Mouse (Mus musculus) hindbrain, embryonic 11.5 days (tissue): ENCODE measurements at regions not wholly inside any gene's neighbourhood (a gene's known extent, or its start where the extent isn't known, plus 50 kb on each side); places are given as distances from the start of the nearest gene placed in this dataset.
"Not testable (repeated sequence)": the region's sequence is repeated elsewhere in the genome, so short reads cannot be mapped to it uniquely, and the experiment has no call there.

Experiments used
- ATAC-seq: fragments of 200-750 bp; cut with Nextera tagmentation; 2 replicates; pipeline ENCODE4 v1.8.0; 2017; ENCODE audit warnings: mild to moderate bottlenecking, moderate TSS enrichment, moderate library complexity; ENCODE audit not compliant: low FRiP score
- DNase-seq: peaks from one replicate; pipeline ENCODE4 v3.0.0-alpha.2; 2015; ENCODE audit warnings: low spot score
- H3K27ac ChIP-seq: fragments of 300-500 bp; sonication (generic); 2 replicates; pipeline ENCODE4 v1.5.1; 2014; ENCODE audit warnings: mild to moderate bottlenecking, low read depth, low read length
- H3K27me3 ChIP-seq: fragments of 300-500 bp; sonication (generic); 2 replicates; pipeline ENCODE4 v1.6.1; 2014; ENCODE audit warnings: mild to moderate bottlenecking, low read length, moderate library complexity, mixed read lengths; ENCODE audit not compliant: control insufficient read depth, insufficient read depth
- H3K36me3 ChIP-seq: fragments of 300-500 bp; sonication (generic); 2 replicates; pipeline ENCODE4 v1.6.1; 2014; ENCODE audit warnings: mild to moderate bottlenecking, low read length, moderate library complexity, mixed read lengths; ENCODE audit not compliant: control insufficient read depth, insufficient read depth
- H3K4me1 ChIP-seq: fragments of 300-500 bp; sonication (generic); replicated peaks from 2 replicates; pipeline ENCODE4 v1.6.1; 2014; ENCODE audit warnings: low read length, mixed read lengths; ENCODE audit not compliant: control insufficient read depth, insufficient read depth
- H3K4me2 ChIP-seq: fragments of 300-500 bp; sonication (generic); replicated peaks from 2 replicates; pipeline ENCODE4 v1.6.1; 2014; ENCODE audit warnings: mild to moderate bottlenecking, low read depth, low read length
- H3K4me3 ChIP-seq: fragments of 300-500 bp; sonication (generic); 2 replicates; pipeline ENCODE4 v1.5.1; 2014; ENCODE audit warnings: low read depth, low read length
- H3K9ac ChIP-seq: fragments of 300-500 bp; sonication (generic); 2 replicates; pipeline ENCODE4 v1.6.1; 2014; ENCODE audit warnings: low read depth, low read length
- H3K9me3 ChIP-seq: fragments of 300-500 bp; sonication (generic); 2 replicates; pipeline ENCODE4 v1.6.1; 2016; ENCODE audit warnings: low read length; ENCODE audit not compliant: control insufficient read depth
- WGBS: fragments of 180-500 bp; shearing (Covaris S2); extraction: QIAGEN DNeasy Blood & Tissue Kit; methylation state at CpG from one replicate; pipeline ENCODE4 v1.1.7; 2014; 5-methylcytosine and 5-hydroxymethylcytosine counted together

DNA sequence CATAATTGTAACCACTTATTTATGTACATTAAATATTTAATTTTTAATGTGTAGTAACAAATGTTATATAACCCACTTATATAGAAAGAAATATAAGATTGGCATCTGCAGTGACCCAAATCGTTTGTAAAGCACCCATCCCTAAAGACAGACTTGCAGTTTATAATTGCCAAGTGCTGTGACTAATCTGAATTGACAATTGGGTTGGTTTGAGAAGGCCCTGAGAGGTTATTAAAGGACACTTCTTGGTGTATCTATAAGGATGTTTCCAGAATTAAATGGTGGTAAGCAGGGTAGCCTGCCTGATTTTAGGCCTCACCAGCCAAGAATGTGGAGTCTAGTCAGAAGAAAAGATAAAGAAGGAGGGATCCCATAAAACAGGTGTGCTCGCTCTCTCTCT lies 133.3 kb upstream of the Slc13a1 start:
- no peak overlapping the region for H3K27ac ChIP-seq
- no peaks in the 10 kb centered on the region for H3K4me1 ChIP-seq
- H3K27me3 ChIP-seq: no peaks in the 10 kb centered on the region
- H3K36me3 ChIP-seq: no peaks in the 10 kb centered on the region
- H3K4me3 ChIP-seq: no peak overlapping the region
- ATAC-seq (no peak), DNase-seq (no peak)
- H3K4me2 ChIP-seq: no peak overlapping the region
- no peak overlapping the region for H3K9ac ChIP-seq
- H3K9me3 ChIP-seq: no peaks in the 10 kb centered on the region
- WGBS: 77% methylated on average over 2 of the region's 2 CpGs

GRCm38 (mm10) chr6:24298562-24299212 lies 130.8 kb upstream of the Slc13a1 start:
- H3K4me1 ChIP-seq: no peaks in the 10 kb centered on the region
- H3K9ac ChIP-seq: no peak overlapping the region
- H3K36me3 ChIP-seq: no peaks in the 10 kb centered on the region
- no peaks in the 10 kb centered on the region for H3K9me3 ChIP-seq
- DNase-seq: no peak
- no peak overlapping the region for H3K4me2 ChIP-seq
- H3K27ac ChIP-seq: no peak overlapping the region
- no peaks in the 10 kb centered on the region for H3K27me3 ChIP-seq
- H3K4me3 ChIP-seq: no peak overlapping the region
- 94% methylated on average over 5 of the region's 5 CpGs for WGBS
- no peak for ATAC-seq

- H3K9me3 ChIP-seq, H3K27me3 ChIP-seq, H3K9ac ChIP-seq, ATAC-seq, H3K4me2 ChIP-seq, DNase-seq, H3K36me3 ChIP-seq, H3K4me1 ChIP-seq, H3K27ac ChIP-seq, H3K4me3 ChIP-seq: not testable (repeated sequence)
- 81% methylated on average over 2 of the region's 2 CpGs for WGBS
These were observed 120.9 kb upstream of the Slc13a1 start for GRCm38 (mm10) chr6:24288757-24289156.

DNA sequence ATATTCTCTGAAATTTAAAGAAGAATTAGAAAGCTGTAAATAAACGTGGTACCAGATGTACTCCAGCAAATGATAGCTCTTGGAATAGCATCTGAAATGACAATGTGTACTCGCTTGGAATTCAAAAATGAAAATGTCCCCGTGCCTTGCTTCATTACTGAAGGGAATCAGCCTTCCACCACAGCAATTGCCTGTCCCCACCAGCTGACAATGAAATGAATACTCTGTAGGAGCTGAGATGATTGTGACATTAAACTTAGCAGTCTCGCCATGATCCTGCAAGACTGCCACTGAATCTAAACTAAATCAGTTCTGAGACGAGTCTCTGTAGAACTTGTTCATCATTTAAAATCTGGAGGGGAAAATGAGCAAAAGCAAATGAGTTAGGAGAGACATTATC lies 104.9 kb upstream of the Slc13a1 start:
- Histone ChIP-seq H3K9me3 (no peaks in the 10 kb centered on the region), H3K36me3 (no peaks in the 10 kb centered on the region), H3K9ac (no peak overlapping the region), H3K27ac (no peak overlapping the region), H3K4me3 (no peak overlapping the region), H3K4me2 (no peak overlapping the region), H3K27me3 (no peaks in the 10 kb centered on the region), H3K4me1 (no peaks in the 10 kb centered on the region)
- ATAC-seq (no peak), DNase-seq (no peak)
- 84% methylated on average over 5 of the region's 5 CpGs for WGBS

- H3K36me3 ChIP-seq: no peaks in the 10 kb centered on the region
- no peaks in the 10 kb centered on the region for H3K9me3 ChIP-seq
- H3K27me3 ChIP-seq: no peaks in the 10 kb centered on the region
- ATAC-seq (no peak), DNase-seq (no peak)
- H3K4me2 ChIP-seq: no peak overlapping the region
- no peak overlapping the region for H3K4me3 ChIP-seq
- no peaks in the 10 kb centered on the region for H3K4me1 ChIP-seq
- 92% methylated on average over 3 of the region's 3 CpGs for WGBS
- H3K9ac ChIP-seq: no peak overlapping the region
- no peak overlapping the region for H3K27ac ChIP-seq
These were observed 101.7 kb upstream of the Slc13a1 start for GRCm38 (mm10) chr6:24269633-24270032.

GRCm38 (mm10) chr6:24263796-24264195 lies 95.9 kb upstream of the Slc13a1 start:
- no peak for ATAC-seq

DNA sequence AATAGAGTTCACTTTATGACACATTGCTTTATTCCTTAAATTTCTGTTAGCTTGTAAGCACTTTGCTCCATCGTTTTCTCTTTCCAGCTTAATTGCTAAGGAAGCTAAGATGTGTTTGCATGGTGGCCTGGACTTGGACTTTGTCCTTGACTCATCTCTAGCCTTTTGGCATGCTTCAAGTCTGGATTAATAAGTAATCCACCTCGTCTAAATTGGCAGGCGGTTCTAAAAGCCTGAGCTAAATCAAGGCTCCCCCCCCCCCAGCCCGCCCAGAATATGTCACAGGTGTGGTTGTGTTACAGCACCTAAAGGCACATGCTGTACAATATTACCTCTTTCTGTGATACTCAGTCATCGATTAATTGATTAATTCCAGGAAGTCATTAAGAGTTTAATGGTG lies 94.7 kb upstream of the Slc13a1 start:
- Histone ChIP-seq H3K4me3 (no peak overlapping the region), H3K27ac (no peak overlapping the region), H3K4me2 (no peak overlapping the region), H3K36me3 (no peaks in the 10 kb centered on the region), H3K9ac (no peak overlapping the region), H3K27me3 (no peaks in the 10 kb centered on the region), H3K9me3 (no peaks in the 10 kb centered on the region), H3K4me1 (no peaks in the 10 kb centered on the region)
- ATAC-seq: no peak
- no peak for DNase-seq
- WGBS: 91% methylated on average over 5 of the region's 5 CpGs

More at GRCm38 (mm10) chr6:24263796-24264195, 95.9 kb upstream of the Slc13a1 start:
- no peak for DNase-seq
- H3K27me3 ChIP-seq: no peaks in the 10 kb centered on the region
- no peaks in the 10 kb centered on the region for H3K9me3 ChIP-seq
- 88% methylated on average over 4 of the region's 4 CpGs for WGBS
- H3K27ac ChIP-seq: no peak overlapping the region
- H3K4me1 ChIP-seq: no peaks in the 10 kb centered on the region
- H3K9ac ChIP-seq: no peak overlapping the region
- no peak overlapping the region for H3K4me2 ChIP-seq
- no peaks in the 10 kb centered on the region for H3K36me3 ChIP-seq
- no peak overlapping the region for H3K4me3 ChIP-seq

DNA sequence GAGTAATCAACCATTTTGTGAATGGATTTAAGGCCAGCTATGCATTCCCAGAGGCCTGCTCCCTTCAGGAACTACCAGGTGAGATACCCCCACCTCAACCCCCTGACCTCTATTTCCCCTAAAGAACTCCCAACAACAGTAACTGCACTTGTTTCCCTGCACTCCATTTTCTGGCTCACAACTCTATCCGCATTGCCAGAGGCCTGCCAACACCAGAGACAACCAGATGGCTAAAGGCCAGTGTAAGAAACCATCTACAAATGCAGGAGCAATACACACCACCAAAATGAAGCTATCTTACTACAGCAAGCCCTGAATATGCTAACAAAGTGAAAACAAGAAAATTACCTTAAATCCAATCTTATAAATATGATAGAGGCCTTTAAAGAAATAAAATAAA lies 77.7 kb upstream of the Slc13a1 start:
- no peak overlapping the region for H3K4me2 ChIP-seq
- H3K27ac ChIP-seq: no peak overlapping the region
- H3K9me3 ChIP-seq: no peaks in the 10 kb centered on the region
- no peak overlapping the region for H3K4me3 ChIP-seq
- H3K27me3 ChIP-seq: no peaks in the 10 kb centered on the region
- DNase-seq (no peak), ATAC-seq (no peak)
- H3K36me3 ChIP-seq: no peaks in the 10 kb centered on the region
- H3K4me1 ChIP-seq: no peaks in the 10 kb centered on the region
- 97% methylated on average over 1 of the region's 1 CpGs for WGBS
- no peak overlapping the region for H3K9ac ChIP-seq

DNA sequence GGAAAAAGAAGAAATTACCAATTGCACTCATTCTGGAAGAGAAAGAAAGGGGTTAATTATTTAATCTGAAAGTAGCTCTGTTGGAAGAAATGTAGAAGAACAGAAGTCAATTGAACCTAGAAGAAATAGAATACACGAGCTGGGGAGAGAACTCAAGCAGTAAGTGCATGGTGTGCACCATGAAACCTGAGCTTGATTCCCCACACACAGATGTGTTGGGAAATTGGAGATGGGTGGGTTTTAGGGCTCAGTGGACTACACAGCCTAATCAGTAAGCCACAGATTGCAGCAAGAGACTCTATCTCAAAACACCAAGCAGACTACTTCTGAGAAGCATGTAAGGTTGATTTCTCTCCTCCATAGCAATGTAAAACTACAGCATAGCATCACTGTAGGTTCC lies 70.6 kb upstream of the Slc13a1 start:
- Histone ChIP-seq H3K9ac (no peak overlapping the region), H3K4me2 (no peak overlapping the region), H3K4me3 (no peak overlapping the region), H3K4me1 (no peaks in the 10 kb centered on the region), H3K27me3 (no peaks in the 10 kb centered on the region), H3K36me3 (no peaks in the 10 kb centered on the region), H3K9me3 (no peaks in the 10 kb centered on the region), H3K27ac (no peak overlapping the region)
- 62% methylated on average over 1 of the region's 1 CpGs for WGBS
- no peak for ATAC-seq
- DNase-seq: no peak
